Mouse (Mus musculus) neural tube, embryonic 14.5 days (tissue): ENCODE results near the gene Enox1. TPM values are rescaled to one million over a fixed set of nuclear protein-coding genes. Genes with fewer than 3 reads are reported as not detected.

ENCODE experiments used
- ATAC-seq: fragments of 200-750 bp; cut with Nextera tagmentation; 2 replicates; pipeline ENCODE4 v1.8.0; 2017; ENCODE audit warnings: low read depth, mild to moderate bottlenecking, moderate TSS enrichment, moderate library complexity
- H3K27ac ChIP-seq: fragments of 300-500 bp; sonication (generic); 2 replicates; pipeline ENCODE4 v1.5.1; 2014; ENCODE audit warnings: low read depth, mild to moderate bottlenecking, control low read depth, low read length, moderate library complexity, mixed read lengths
- H3K27me3 ChIP-seq: fragments of 300-500 bp; sonication (generic); 2 replicates; pipeline ENCODE4 v1.6.1; 2014; ENCODE audit warnings: low read length; ENCODE audit not compliant: control insufficient read depth, insufficient read depth
- H3K36me3 ChIP-seq: fragments of 300-500 bp; sonication (generic); 2 replicates; pipeline ENCODE4 v1.6.1; 2014; ENCODE audit warnings: low read length, mixed read lengths; ENCODE audit not compliant: control insufficient read depth, insufficient read depth
- H3K4me1 ChIP-seq: fragments of 300-500 bp; sonication (generic); 2 replicates; pipeline ENCODE4 v1.6.1; 2014; ENCODE audit warnings: low read length; ENCODE audit not compliant: control insufficient read depth, insufficient read depth
- H3K4me2 ChIP-seq: fragments of 300-500 bp; sonication (generic); 2 replicates; pipeline ENCODE4 v1.6.1; 2014; ENCODE audit warnings: mild to moderate bottlenecking, low read depth, low read length, control low read depth
- H3K4me3 ChIP-seq: fragments of 300-500 bp; sonication (generic); 2 replicates; pipeline ENCODE4 v1.5.1; 2014; ENCODE audit warnings: low read depth, low read length, control low read depth, mixed read lengths
- H3K9ac ChIP-seq: fragments of 300-500 bp; sonication (generic); replicated peaks from 2 replicates; pipeline ENCODE4 v1.6.1; 2014; ENCODE audit warnings: low read depth, mild to moderate bottlenecking, control low read depth, low read length, mixed read lengths
- H3K9me3 ChIP-seq: fragments of 300-500 bp; sonication (generic); 2 replicates; pipeline ENCODE4 v1.6.1; 2016; ENCODE audit warnings: low read length; ENCODE audit not compliant: control insufficient read depth
- WGBS: fragments of 180-500 bp; shearing (Covaris S2); extraction: QIAGEN DNeasy Blood & Tissue Kit; methylation state at CpG from one replicate; pipeline ENCODE4 v1.1.7; 2014; 5-methylcytosine and 5-hydroxymethylcytosine counted together
- polyA plus RNA-seq: library from polyadenylated mRNA; unstranded; fragments of >200 nt; fragmentation: Nextera tagmentation; extraction: Ambion mirVana; gene quantifications from 2 replicates; pipeline ENCODE4 v1.2.1, GENCODE M21; 2014

Enox1 gene
- polyA plus RNA-seq, 1 experiment from 2014 or later = 36.2 TPM

DNA sequence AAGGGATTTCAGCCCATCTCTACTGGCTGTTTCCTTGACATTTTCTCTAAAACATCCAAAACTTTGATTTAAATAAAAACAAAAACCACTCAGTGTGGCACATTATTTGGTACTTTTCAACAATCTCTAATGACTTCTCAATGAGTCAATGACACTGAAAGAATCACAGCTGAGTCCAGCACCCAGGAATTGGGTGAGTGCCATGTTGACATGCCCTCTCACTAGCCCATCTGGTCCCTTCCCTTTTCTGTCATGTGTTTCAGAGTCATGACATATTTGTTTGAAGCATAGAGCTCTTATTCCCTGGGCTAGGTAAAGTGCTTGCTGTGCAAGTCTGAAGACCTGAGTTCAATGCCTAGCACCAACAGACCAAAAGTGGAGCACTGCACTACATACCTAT, 582.8 kb downstream of the Enox1 start:
- Histone ChIP-seq H3K9ac (no peak overlapping the region), H3K27me3 (no peaks in the 10 kb centered on the region), H3K4me2 (no peak overlapping the region), H3K4me1 (no peaks in the 10 kb centered on the region), H3K27ac (no peak overlapping the region), H3K4me3 (no peak overlapping the region), H3K9me3 (no peaks in the 10 kb centered on the region), H3K36me3 (no peaks in the 10 kb centered on the region)
- no peak for ATAC-seq

DNA sequence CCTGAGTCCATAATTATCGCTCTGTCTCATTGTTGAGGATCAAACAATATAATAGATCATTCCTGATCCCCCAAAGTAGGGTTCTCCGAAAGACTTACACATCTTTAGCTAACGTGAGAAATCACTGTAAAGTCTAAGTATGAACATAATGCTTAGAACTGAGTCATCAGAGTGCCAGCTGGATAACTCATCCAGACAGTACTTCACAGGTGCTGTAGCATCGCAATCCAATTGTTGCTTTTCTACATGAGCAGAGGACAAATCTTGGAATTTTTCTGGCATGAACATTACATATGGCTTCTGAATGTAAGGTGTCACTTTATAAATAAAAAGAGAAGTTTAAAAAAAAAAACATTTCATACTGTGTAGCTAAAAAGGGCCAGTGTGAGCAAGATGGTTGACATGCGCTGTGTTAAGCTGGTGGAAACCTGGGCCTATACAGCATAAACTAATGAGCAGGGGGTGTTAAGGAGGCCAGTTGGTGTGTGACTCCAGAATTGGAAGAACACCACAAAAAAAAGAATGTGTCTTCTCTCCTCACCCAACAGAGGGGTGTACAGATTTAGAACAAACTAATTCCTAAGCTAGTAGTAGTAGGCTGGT, 588.2 kb downstream of the Enox1 start:
- WGBS = 94% methylated on average over 5 of the region's 5 CpGs
- no peak overlapping the region for H3K27ac ChIP-seq
- H3K4me1 ChIP-seq = no peaks in the 10 kb centered on the region
- H3K9ac ChIP-seq = no peak overlapping the region
- ATAC-seq = no peak
- no peak overlapping the region for H3K4me2 ChIP-seq
- H3K9me3 ChIP-seq = no peaks in the 10 kb centered on the region
- no peaks in the 10 kb centered on the region for H3K27me3 ChIP-seq
- H3K4me3 ChIP-seq = no peak overlapping the region
- H3K36me3 ChIP-seq = no peaks in the 10 kb centered on the region

DNA sequence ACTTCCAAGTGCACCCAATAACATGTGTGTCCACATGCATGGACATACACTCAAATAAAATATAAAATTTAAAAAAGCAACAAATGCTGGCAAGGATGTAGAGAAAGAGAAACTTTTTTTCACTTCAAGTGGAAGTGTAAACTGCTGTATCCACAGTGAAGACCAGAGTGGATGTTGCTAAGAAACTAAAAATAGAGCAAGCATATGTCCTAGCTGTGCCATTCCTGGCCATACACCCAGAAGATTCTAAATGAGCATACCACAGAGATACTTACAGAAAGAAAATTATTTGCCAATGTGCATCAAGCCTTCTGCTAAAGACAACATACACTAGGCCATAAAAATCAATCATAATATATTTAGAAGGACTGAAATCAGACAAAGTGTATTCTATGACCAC, 592.4 kb downstream of the Enox1 start:
- ATAC-seq = no peak

More for the DNA sequence above, 592.4 kb downstream of the Enox1 start:
- no peaks in the 10 kb centered on the region for H3K36me3 ChIP-seq
- H3K9ac ChIP-seq = no peak overlapping the region
- no peak overlapping the region for H3K4me3 ChIP-seq
- H3K27ac ChIP-seq = no peak overlapping the region
- no peaks in the 10 kb centered on the region for H3K27me3 ChIP-seq
- no peak overlapping the region for H3K4me2 ChIP-seq
- H3K4me1 ChIP-seq = no peaks in the 10 kb centered on the region
- H3K9me3 ChIP-seq = 0 out of 2 replicates have a peak, but pooled peaks cover 5% of the 10 kb centered on the region

Other genes starting within 250 kb of the Enox1 start
- gene Ccdc122, start 120.0 kb upstream of the Enox1 start, polyA plus RNA-seq = 0.63 and 0.84 TPM in 2 replicates
- gene Lacc1, start 119.9 kb upstream of the Enox1 start, polyA plus RNA-seq = 1.1 and 3.3 TPM in 2 replicates